Mouse (Mus musculus): ENCODE data around the gene Dlat. TPM values are rescaled to one million over a fixed set of nuclear protein-coding genes. Genes with fewer than 3 reads are reported as not detected.

The Dlat gene
- 60.7 and 67.1 TPM in 2 replicates for total RNA-seq (2014; rRNA removed)
- 46.0 and 52.7 TPM in 2 replicates for polyA plus RNA-seq (2015; fragmentation: Nextera tagmentation; extraction: Ambion mirVana)

DNA sequence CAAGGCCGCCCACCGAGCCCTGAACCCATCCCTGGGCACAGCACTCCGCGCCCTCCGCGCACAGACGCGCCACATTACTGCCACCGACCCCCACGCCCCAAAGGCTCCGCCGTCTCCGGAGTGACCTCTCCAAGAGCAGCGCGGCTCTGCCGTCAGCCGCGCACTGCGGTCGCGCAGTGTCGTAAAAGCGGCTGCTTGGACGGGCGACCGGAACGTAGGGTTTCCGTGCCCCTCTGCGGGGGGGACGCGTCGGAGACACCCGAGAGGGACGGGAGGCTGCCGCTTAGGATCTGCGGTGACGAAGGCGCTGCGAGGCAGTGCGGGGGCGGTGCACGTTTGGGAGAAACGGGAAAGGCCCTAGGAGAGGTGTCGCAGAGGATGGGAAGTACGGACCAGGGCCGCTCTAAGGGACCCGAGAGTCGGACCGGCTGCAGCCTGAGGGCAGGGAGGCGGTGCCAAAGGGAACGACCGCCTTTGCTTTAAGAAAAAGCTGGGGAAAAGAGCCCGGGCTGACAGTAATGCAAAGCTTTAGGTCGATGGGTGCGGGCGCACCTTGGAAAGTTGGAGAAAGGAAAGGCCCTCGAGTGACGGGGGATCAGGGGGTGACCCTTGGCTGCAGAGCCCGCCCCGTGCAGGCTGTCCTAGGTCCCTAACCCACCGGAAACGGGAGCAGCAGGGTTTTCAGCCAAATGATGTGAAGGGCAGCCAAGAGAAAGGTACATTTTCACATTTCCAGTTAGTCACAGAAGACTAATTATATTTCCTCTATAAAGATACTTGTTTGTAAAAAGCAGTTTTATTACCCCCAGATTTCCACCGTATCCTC is at the start of gene Dlat:
Gene Dlat, minus strand, starts transcription at position 389 of the 826 bp plus-strand sequence.
- Histone ChIP-seq H3K9me3 (ENCODE audit: low read length) (no peaks in the 10 kb centered on the region), H3K4me3 (ENCODE audit: low read depth, low read length) (peak within 1 kb of the TSS; percentile 76), H3K36me3 (ENCODE audit: insufficient read depth) (peaks cover 5% of the 10 kb centered on the region; the same call in 1 of the 2 replicates), H3K9ac (peak within 1 kb of the TSS; percentile 85), H3K27ac (ENCODE audit: low read depth, low read length) (peak within 1 kb of the TSS; percentile 90), H3K4me1 (ENCODE audit: insufficient read depth) (no peaks in the 10 kb centered on the region; the same call in 1 of the 2 replicates), H3K27me3 (ENCODE audit: insufficient read depth, low read length) (no peaks in the 10 kb centered on the region), H3K4me2 (ENCODE audit: low read depth) (peak within 1 kb of the TSS; percentile 76)
- TF ChIP-seq CTCF (IDR thresholded peaks at IDR 0.05; ENCODE audit: low read depth), result no peak
- peak; percentile 93 for ATAC-seq
- peak; percentile 92 for DNase-seq
- under 1% methylated on average over 61 of the region's 63 CpGs for WGBS

DNA sequence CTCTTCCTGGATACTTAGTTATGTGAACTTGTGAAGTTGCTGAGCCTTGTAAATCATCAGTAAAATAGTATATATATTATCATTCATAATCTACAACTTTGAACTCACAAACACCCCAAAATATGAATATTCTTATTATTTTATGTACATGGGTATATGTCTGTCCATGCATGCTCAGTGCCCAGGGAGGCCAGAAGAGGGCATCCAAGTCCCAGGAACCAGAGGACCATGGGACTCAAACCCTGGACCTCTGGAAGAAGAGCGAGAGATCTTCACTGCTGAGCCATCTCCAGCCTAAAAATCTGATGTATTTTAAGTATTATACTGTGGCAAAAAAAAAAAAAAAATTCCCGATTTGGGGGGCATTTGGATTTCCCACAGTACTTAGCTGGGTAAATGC is 49.5 kb upstream of the Dlat start:
- DNase-seq, result no peak

DNA sequence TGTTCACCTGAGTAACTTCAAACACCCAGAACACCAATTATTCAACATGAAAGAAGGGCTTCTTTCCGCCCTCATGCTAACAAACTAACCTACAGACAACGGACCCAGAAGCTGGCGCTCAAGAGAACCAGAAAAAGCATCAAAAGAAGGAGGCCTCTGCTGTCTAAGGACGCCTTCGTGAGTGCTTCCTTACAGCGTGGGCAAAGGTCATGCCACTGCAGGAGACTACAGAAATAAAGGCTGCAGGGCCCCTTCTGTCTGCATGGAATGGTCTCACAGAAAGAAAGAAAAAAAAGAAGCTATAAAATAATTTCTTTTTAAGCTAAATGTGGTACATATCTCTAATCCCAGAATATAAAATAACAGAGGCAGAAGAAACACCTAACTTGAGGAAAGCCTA is 45.3 kb upstream of the Dlat start:
- ATAC-seq (no peak), DNase-seq (no peak)
- H3K9ac ChIP-seq, result no peak overlapping the region
- H3K9me3 ChIP-seq (ENCODE audit: low read length), result no peaks in the 10 kb centered on the region
- 45% methylated on average over 6 of the region's 6 CpGs for WGBS
- H3K4me2 ChIP-seq (ENCODE audit: low read depth), result no peak overlapping the region
- H3K27me3 ChIP-seq (ENCODE audit: insufficient read depth, low read length), result no peaks in the 10 kb centered on the region
- no peak overlapping the region for H3K27ac ChIP-seq (ENCODE audit: low read depth, low read length)
- no peaks in the 10 kb centered on the region for H3K4me1 ChIP-seq (ENCODE audit: insufficient read depth)
- H3K4me3 ChIP-seq (ENCODE audit: low read depth, low read length), result no peak overlapping the region
- peaks cover 8% of the 10 kb centered on the region; the same call in 1 of the 2 replicates for H3K36me3 ChIP-seq (ENCODE audit: insufficient read depth)
- TF ChIP-seq CTCF (IDR thresholded peaks at IDR 0.05; ENCODE audit: low read depth), result no peak

More for the DNA sequence above, 49.5 kb upstream of the Dlat start:
- Histone ChIP-seq H3K4me2 (ENCODE audit: low read depth) (no peak overlapping the region), H3K4me1 (ENCODE audit: insufficient read depth) (no peaks in the 10 kb centered on the region), H3K27me3 (ENCODE audit: insufficient read depth, low read length) (no peaks in the 10 kb centered on the region), H3K9ac (no peak overlapping the region), H3K9me3 (ENCODE audit: low read length) (no peaks in the 10 kb centered on the region), H3K36me3 (ENCODE audit: insufficient read depth) (peaks cover 7% of the 10 kb centered on the region; the same call in 1 of the 2 replicates), H3K4me3 (ENCODE audit: low read depth, low read length) (no peak overlapping the region), H3K27ac (ENCODE audit: low read depth, low read length) (no peak overlapping the region)
- no peak for ATAC-seq
- 32% methylated on average over 2 of the region's 2 CpGs for WGBS
- peak; percentile 64 for TF ChIP-seq CTCF (IDR thresholded peaks at IDR 0.05; ENCODE audit: low read depth)

DNA sequence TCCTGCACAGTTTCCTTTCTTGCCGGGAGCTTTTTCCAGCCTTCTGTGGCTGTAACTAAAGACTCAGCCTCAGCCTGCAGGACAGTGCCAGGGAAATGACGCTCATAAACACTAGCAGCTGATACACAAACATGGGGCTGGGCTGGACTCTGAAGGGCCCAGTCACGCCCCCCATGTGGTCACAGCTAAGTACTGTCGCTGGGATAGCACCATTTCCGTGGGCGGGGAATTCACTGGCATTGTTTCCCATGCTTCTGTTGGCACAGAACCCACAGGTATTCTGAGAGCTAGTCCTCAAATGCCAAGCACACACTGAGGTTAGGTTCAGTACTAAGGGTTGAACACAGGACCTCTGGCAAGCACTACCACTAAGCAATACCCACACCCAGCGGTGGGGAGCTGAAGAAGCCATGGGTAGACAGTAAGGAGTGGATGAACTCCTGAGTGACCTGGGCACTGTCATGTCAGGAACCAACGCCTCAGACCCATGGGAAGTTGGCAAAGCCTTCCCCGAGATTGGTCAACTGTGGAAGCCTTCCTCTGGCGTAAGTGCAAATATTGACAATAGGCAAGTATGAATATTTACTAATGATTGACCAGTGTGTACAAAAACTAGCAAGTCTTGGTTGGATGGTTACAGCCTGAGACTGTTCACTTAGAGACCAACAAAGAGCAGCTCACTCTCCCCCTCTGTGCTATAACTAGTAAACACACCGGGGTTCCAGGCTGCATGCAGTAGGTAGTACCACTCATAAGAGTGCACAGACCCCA is 41.5 kb upstream of the Dlat start:
- 0 out of 2 replicates have a peak, but pooled peaks cover 7% of the 10 kb centered on the region for H3K36me3 ChIP-seq (ENCODE audit: insufficient read depth)
- H3K4me1 ChIP-seq (ENCODE audit: insufficient read depth), result peaks cover 8% of the 10 kb centered on the region; the same call in 1 of the 2 replicates
- no peak overlapping the region for H3K9ac ChIP-seq
- H3K4me2 ChIP-seq (ENCODE audit: low read depth), result no peak overlapping the region
- 67% methylated on average over 11 of the region's 11 CpGs for WGBS
- ATAC-seq (no peak), DNase-seq (no peak)
- H3K27ac ChIP-seq (ENCODE audit: low read depth, low read length), result no peak overlapping the region
- no peaks in the 10 kb centered on the region for H3K9me3 ChIP-seq (ENCODE audit: low read length)
- H3K27me3 ChIP-seq (ENCODE audit: insufficient read depth, low read length), result no peaks in the 10 kb centered on the region
- H3K4me3 ChIP-seq (ENCODE audit: low read depth, low read length), result no peak overlapping the region
- TF ChIP-seq CTCF (IDR thresholded peaks at IDR 0.05; ENCODE audit: low read depth), result no peak

DNA sequence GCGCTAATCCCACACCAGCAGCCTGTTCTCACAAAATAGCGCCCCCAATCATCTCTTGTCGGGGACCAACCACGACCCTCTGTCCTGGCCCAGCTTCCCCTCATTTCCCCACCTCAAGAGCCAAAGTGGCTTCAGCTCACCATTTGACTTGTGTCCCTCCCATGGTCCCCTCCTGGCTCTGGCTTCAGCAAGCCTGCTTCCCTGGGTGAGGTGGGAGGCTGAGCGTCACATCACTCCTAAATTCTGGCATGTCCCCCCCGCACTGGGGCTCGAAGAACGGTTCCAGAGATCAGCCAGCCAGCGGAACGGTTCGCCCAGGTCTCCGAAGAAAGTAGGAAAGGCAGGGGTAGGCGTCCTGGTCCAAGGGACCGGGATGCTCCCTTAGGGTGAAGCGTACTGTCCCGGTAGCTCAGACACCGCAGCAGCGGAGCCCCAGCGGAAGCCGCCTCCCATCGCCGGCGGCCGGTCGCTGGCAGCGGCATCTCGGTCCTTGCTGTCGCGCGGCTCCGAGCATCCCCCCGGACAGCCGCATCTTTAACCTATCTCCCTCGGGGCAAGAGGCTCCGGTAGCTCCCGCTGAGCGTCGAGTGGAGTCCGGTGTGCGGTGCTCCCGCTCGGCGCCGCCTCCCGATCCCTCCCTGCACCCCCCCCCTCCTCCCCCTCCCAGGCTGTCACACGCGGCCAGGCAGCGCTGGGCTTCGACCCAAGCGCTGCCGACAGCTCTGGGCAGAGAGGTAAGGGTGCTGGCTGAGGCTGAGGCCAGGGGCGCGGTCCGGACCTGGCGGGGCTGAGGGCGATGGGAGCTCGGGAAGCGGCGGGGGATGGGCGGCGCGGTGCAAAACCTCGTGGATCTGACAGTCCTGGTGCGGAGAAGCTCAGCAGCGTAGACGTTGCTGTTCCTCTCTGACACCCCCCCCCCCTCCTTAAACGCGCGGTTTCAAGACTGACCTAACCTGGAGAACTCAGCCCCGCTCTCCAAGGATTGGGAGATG is 39.1 kb upstream of the Dlat start:
- under 1% methylated on average over 67 of the region's 70 CpGs for WGBS
- 0 out of 2 replicates have a peak, but pooled peaks cover 4% of the 10 kb centered on the region for H3K36me3 ChIP-seq (ENCODE audit: insufficient read depth)
- H3K9ac ChIP-seq, result peak overlapping the region; percentile 85
- no peaks in the 10 kb centered on the region for H3K9me3 ChIP-seq (ENCODE audit: low read length)
- peak; percentile 51 for TF ChIP-seq CTCF (IDR thresholded peaks at IDR 0.05; ENCODE audit: low read depth)
- no peaks in the 10 kb centered on the region for H3K27me3 ChIP-seq (ENCODE audit: insufficient read depth, low read length)
- H3K4me2 ChIP-seq (ENCODE audit: low read depth), result peak overlapping the region; percentile 79
- ATAC-seq (peak; percentile 64), DNase-seq (peak; percentile 74)
- H3K4me3 ChIP-seq (ENCODE audit: low read depth, low read length), result peak overlapping the region; percentile 74
- H3K4me1 ChIP-seq (ENCODE audit: insufficient read depth), result peaks cover 8% of the 10 kb centered on the region; the same call in 1 of the 2 replicates
- H3K27ac ChIP-seq (ENCODE audit: low read depth, low read length), result peak overlapping the region; percentile 88

DNA sequence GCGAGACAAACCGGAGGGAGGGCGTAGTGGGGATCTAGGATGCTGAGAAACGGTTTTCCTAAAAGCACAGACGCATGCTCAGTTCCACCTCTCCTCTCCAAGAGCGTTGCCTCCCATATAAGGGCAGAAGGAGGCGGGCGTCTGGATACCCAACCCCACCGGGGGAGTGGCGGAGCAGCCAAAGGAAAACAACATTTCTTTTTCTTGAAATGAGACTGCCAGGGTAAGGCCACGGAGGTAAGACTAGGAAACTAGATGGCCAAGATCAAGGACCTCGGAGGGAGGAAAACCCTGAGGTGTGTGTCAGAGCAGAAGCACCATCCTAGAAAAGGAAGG is 38.1 kb upstream of the Dlat start:
- Histone ChIP-seq H3K4me2 (ENCODE audit: low read depth) (peak overlapping the region; percentile 79), H3K4me1 (ENCODE audit: insufficient read depth) (peaks cover 8% of the 10 kb centered on the region; the same call in 1 of the 2 replicates), H3K4me3 (ENCODE audit: low read depth, low read length) (peak overlapping the region; percentile 74), H3K27me3 (ENCODE audit: insufficient read depth, low read length) (no peaks in the 10 kb centered on the region), H3K9ac (peak overlapping the region; percentile 85), H3K27ac (ENCODE audit: low read depth, low read length) (peak overlapping the region; percentile 66), H3K9me3 (ENCODE audit: low read length) (no peaks in the 10 kb centered on the region), H3K36me3 (ENCODE audit: insufficient read depth) (peaks cover 10% of the 10 kb centered on the region)
- DNase-seq (peak; percentile 91), ATAC-seq (peak; percentile 93)
- TF ChIP-seq CTCF (IDR thresholded peaks at IDR 0.05; ENCODE audit: low read depth), result no peak
- 3% methylated on average over 12 of the region's 12 CpGs for WGBS
